Mouse (Mus musculus): ENCODE measurements around the gene Xrcc1.

- TF ChIP-seq EP300 (IDR thresholded peaks at IDR 0.05) (no peak), CTCF (IDR thresholded peaks at IDR 0.05) (no peak)
Observed at GRCm38 (mm10) chr7:24507726-24508114, 38.4 kb upstream of the Xrcc1 start.
